Mouse (Mus musculus) ES-E14 (cell line): ENCODE measurements around the gene Slc39a13. TPM values are rescaled to one million over a fixed set of nuclear protein-coding genes. Genes with fewer than 3 reads are reported as not detected.
"Not testable (repeated sequence)": the region's sequence is repeated elsewhere in the genome, so short reads cannot be mapped to it uniquely, and the experiment has no call there.

Experiments
- DNase-seq: peaks from one replicate; pipeline ENCODE4 v3.0.0-alpha.2; 2013; ENCODE audit warnings: low read depth, low spot score
- H3K27ac ChIP-seq: 2 replicates; pipeline ENCODE4 v1.5.1; 2012; ENCODE audit warnings: low read depth, mild to moderate bottlenecking, low read length, moderate library complexity, mixed read lengths; ENCODE audit not compliant: poor library complexity, insufficient read depth, severe bottlenecking
- H3K36me3 ChIP-seq: 2 replicates; pipeline ENCODE4 v1.6.1; 2012; ENCODE audit warnings: mild to moderate bottlenecking, low read length, moderate library complexity, mixed read lengths; ENCODE audit not compliant: control insufficient read depth, poor library complexity, insufficient read depth, severe bottlenecking
- H3K4me1 ChIP-seq, 2 experiments: fragments of 150-350 bp in 1 of 2; sonication (generic) in 1 of 2; 2 replicates each; pipeline ENCODE4 v1.6.1; 2012; ENCODE audit warnings: low read length in 2 of 2, mild to moderate bottlenecking in 1 of 2, mixed read lengths in 1 of 2; ENCODE audit not compliant: control insufficient read depth in 2 of 2, insufficient read depth in 2 of 2, poor library complexity in 1 of 2
- H3K4me3 ChIP-seq, 2 experiments: fragments of 150-350 bp in 1 of 2; sonication (generic) in 1 of 2; 2 replicates each; pipeline ENCODE4 v1.5.1; 2012; ENCODE audit warnings: low read length in 2 of 2, low read depth in 1 of 2, mild to moderate bottlenecking in 1 of 2, mixed read lengths in 1 of 2; ENCODE audit not compliant: insufficient read depth in 1 of 2, poor library complexity in 1 of 2, severe bottlenecking in 1 of 2
- H3K9ac ChIP-seq: 2 replicates; pipeline ENCODE4 v1.6.1; 2012; ENCODE audit warnings: low read depth, mild to moderate bottlenecking, low read length, mixed read lengths; ENCODE audit not compliant: poor library complexity, insufficient read depth, severe bottlenecking
- H3K9me3 ChIP-seq: fragments of 150-350 bp; sonication (generic); 2 replicates; pipeline ENCODE4 v1.6.1; 2012; ENCODE audit warnings: low read depth, mild to moderate bottlenecking, low read length; ENCODE audit not compliant: control insufficient read depth, insufficient read depth
- CHD2 ChIP-seq: IDR thresholded peaks from 2 replicates; pipeline ENCODE4 v1.6.1; 2014; ENCODE audit warnings: mild to moderate bottlenecking, low read depth, low read length, inconsistent platforms
- HCFC1 ChIP-seq: IDR thresholded peaks from 2 replicates; pipeline ENCODE4 v1.6.1; 2012; ENCODE audit warnings: low read length, inconsistent platforms, borderline replicate concordance; ENCODE audit not compliant: insufficient read depth
- MAFK ChIP-seq: IDR thresholded peaks from 2 replicates; pipeline ENCODE4 v1.6.1; 2014; ENCODE audit warnings: mild to moderate bottlenecking, low read depth, low read length, inconsistent platforms; ENCODE audit not compliant: insufficient read depth
- ZC3H11A ChIP-seq: IDR thresholded peaks from 2 replicates; pipeline ENCODE4 v1.6.1; 2012; ENCODE audit warnings: low read depth, mild to moderate bottlenecking, inconsistent platforms, low read length, borderline replicate concordance
- ZNF384 ChIP-seq: IDR thresholded peaks from 2 replicates; pipeline ENCODE4 v1.6.1; 2012; ENCODE audit warnings: low read depth, low read length, inconsistent platforms
- in situ Hi-C, 2 experiments: fragments of 600-800 bp; cut with MboI; formaldehyde crosslinking; loops; one replicate each; pipeline ENCODE4 v1.15.1; 2025; ENCODE audit warnings: low sequenced_read_pairs in 2 of 2, inconsistent platforms in 1 of 2; ENCODE audit not compliant: unreplicated experiment in 2 of 2
- total RNA-seq: library from RNA; depleted of rRNA; stranded (reverse); fragments of 300-350 nt; gene quantifications from 2 replicates; pipeline ENCODE4 v1.2.3, GENCODE M21; 2012

Slc39a13 gene
- total RNA-seq, 1 experiment, result 18.3 TPM

DNA sequence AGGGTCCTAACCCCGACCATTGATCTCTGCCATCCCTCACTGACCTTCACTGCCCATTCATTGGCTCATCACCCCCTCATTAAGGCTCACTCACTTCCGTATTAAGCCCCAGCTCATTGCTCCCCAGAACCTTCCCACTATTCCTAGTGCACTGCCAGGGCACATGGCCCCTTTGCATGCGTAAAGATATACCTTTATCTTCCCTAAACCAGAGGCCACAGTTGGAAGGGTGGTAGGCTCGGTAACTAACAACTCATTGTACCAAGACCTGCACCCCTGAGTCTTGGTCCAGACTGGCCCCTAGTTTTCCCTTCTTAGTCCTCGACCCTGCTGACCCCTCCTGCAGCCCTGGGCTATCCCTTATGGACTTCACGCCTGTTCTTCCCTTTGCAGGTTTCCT, 43.6 kb upstream of the Slc39a13 start:
- no peak for DNase-seq
- in situ Hi-C loops, result loop anchor here in 1 of 2 experiments (10.0 to 25.0 kb wide), 2 partner anchors 121 to 373 kb away; partner anchors contain the start of gene Ddb2
- peaks cover 0 to 9% of the 10 kb centered on the region in 2 experiments; a peak in 2 of 4 replicates for H3K4me1 ChIP-seq
- no peak overlapping the region for H3K4me3 ChIP-seq
- H3K36me3 ChIP-seq, result no peaks in the 10 kb centered on the region
- no peak overlapping the region for H3K27ac ChIP-seq
- no peak for TF ChIP-seq CHD2
- no peak for TF ChIP-seq ZC3H11A
- TF ChIP-seq HCFC1, result no peak
- no peak for TF ChIP-seq MAFK
- no peak for TF ChIP-seq ZNF384
- H3K9ac ChIP-seq, result no peak overlapping the region
- H3K9me3 ChIP-seq, result no peaks in the 10 kb centered on the region

DNA sequence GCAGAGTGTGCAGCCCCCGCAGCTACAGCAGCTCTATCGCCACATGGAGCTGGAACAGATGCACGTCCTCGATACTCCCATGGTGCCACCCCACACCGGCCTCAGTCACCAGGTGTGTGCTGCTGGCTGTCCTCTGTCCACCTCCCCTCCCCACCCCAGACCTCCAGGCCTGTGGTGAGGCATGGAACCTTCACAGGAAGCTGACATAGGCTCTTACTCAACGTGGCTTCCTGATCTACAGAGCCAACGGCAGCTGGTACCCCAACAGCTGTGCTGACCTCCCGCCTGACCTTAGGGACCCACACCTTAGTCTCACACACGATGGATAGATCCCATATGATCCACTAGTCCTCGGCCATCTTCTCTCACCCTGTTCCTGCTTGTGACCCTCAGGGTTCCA, 43.1 kb upstream of the Slc39a13 start:
- H3K36me3 ChIP-seq, result no peaks in the 10 kb centered on the region
- in situ Hi-C loops, result loop anchor here in 1 of 2 experiments (10.0 to 25.0 kb wide), 2 partner anchors 121 to 374 kb away; partner anchors contain the start of gene Ddb2
- peaks cover 0 to 9% of the 10 kb centered on the region in 2 experiments; a peak in 2 of 4 replicates for H3K4me1 ChIP-seq
- no peak overlapping the region for H3K4me3 ChIP-seq
- no peak for DNase-seq
- TF ChIP-seq ZNF384 (no peak), CHD2 (no peak)
- 0 out of 2 replicates have a peak overlapping the region, but pooled peaks have one; percentile 38 for H3K27ac ChIP-seq
- no peaks in the 10 kb centered on the region for H3K9me3 ChIP-seq
- peak overlapping the region; percentile 16; the same call in 1 of the 2 replicates for H3K9ac ChIP-seq

DNA sequence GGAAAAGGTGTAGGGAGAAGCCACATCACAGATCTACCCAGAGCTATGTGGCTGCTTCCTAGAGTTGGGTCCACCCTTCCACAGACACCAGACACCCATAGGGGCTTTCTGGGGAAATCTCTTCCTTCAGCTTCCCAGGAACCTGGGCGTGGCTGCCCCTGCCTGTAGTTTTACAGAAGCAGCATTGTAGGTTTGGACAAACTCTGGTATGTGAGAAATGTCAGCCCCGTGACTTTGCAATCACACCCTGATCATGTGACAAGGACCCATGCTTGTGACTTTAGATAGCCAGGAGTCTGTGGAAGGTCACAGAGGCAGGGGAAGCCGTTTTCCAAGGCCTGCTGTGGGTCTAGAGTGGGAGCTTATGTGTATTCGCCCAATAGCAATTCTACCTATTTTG, 42.3 kb upstream of the Slc39a13 start:
- Histone ChIP-seq H3K36me3 (no peaks in the 10 kb centered on the region), H3K9ac (no peak overlapping the region), H3K4me3 (no peak overlapping the region), H3K27ac (0 out of 2 replicates have a peak overlapping the region, but pooled peaks have one; percentile 38), H3K9me3 (no peaks in the 10 kb centered on the region), H3K4me1 (peaks cover 0 to 9% of the 10 kb centered on the region in 2 experiments; a peak in 2 of 4 replicates)
- TF ChIP-seq ZNF384 (no peak), ZC3H11A (no peak), MAFK (no peak), CHD2 (no peak), HCFC1 (no peak)
- peak; percentile 75 for DNase-seq
- in situ Hi-C loops, result loop anchor here in 1 of 2 experiments (10.0 to 25.0 kb wide), 2 partner anchors 122 to 375 kb away; partner anchors contain the start of gene Ddb2

DNA sequence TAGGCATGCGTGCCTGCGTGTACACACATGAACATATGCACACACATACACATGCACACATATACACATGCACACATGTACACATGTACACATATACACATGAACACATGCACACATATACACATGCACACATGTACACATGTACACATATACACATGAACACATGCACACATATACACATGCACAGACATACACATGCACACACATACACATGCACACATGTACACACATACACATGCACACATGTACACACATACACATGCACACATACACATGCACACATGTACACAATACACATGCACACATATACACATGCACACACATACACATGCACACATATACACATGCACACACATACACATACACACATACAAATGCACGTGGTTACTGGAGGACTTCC, 41.6 kb upstream of the Slc39a13 start:
- not testable (repeated sequence) for H3K9me3 ChIP-seq
- in situ Hi-C loops, result loop anchor here in 1 of 2 experiments (10.0 to 25.0 kb wide), 2 partner anchors 123 to 375 kb away; partner anchors contain the start of gene Ddb2

DNA sequence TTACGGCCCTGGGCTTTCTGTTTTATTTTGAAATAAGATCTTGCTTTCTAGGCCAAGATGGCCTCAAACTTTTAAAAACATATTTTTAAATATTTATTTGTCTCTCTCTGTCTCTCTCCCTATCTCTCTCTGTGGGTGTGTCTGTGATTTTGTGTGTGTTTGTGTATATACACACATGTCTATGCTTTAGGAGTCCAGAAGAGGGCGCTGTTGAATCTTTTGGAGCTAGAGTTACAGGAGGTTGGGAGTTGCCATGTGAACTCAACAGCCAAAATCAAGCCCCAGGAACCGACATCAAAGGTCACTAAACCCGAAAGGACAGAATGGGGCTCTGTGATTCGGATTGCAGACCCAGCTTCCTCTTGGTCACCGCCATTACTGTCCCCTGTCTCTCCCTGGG, 40.2 kb upstream of the Slc39a13 start:
- Histone ChIP-seq H3K9ac (no peak overlapping the region), H3K4me1 (peaks cover 0 to 9% of the 10 kb centered on the region in 2 experiments; a peak in 2 of 4 replicates), H3K4me3 (no peak overlapping the region), H3K27ac (no peak overlapping the region), H3K36me3 (no peaks in the 10 kb centered on the region), H3K9me3 (no peaks in the 10 kb centered on the region)
- TF ChIP-seq ZC3H11A (no peak), HCFC1 (no peak), CHD2 (no peak), ZNF384 (no peak), MAFK (no peak)
- DNase-seq, result peak; percentile 74
- in situ Hi-C loops, result loop anchor here in 1 of 2 experiments (10.0 to 25.0 kb wide), 2 partner anchors 124 to 377 kb away; partner anchors contain the start of gene Ddb2

More for the DNA sequence above, 41.6 kb upstream of the Slc39a13 start:
- H3K36me3 ChIP-seq, H3K9ac ChIP-seq, H3K4me1 ChIP-seq, H3K4me3 ChIP-seq, DNase-seq, H3K27ac ChIP-seq: not testable (repeated sequence)
